Mouse (Mus musculus) mature B cell (primary cell): ENCODE data around the gene Tada1.

Source experiments
- in situ Hi-C: fragments of 300-500 bp; cut with MboI; formaldehyde crosslinking; loops from 2 replicates; pipeline ENCODE4 v1.14.3; 2019

Gene Tada1

DNA sequence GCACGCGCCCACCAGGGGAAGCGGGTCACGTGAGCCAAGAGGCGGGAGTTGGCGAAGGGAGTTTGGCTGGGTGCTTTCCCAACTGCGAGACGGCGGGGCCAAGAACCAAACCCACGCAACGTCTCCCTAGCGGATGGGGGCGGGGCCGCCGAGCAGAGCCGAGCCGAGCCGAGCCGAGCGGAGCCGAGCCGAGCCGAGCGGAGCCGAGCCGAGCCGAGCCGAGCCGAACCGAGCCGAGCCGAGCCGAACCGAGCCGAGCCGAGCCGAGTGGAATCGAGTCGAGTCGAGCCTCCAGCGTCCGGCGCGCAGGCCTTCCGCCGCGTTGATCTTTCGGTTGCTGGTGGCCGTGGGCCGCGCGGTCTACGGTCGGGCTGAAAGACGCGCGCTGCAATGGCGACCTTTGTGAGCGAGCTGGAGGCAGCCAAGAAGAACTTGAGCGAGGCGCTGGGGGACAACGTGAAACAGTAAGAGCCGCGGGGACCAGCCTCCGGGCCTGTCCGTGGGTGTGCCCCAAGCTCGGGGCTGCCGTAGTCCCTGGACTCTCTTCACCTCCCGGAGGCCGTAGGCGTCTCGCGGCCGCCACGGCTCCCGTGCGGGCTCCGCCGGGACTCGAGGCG, at the start of gene Tada1:
Tada1 (plus strand) TSS at position 85 of the 617 bp plus-strand sequence.
- in situ Hi-C loops = no loop called here

DNA sequence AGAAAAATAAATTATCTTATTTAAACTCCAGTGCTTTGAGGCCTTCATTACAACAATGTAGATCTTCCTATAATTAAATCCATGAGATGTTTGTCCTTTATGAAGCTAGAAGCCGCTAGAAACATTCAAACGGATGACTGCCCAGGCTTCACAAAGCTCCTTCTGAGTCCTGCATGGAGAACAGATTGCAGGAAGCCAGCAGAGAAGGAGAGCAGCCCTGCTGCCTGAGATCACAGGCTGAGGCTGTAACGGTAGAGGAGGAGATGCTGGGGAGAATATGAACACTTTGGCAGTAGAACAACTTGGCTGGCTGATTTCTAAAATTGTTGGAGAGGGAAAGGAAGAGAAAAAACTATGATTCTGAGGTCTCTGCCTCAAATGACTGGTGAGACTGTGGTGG, 48.1 kb upstream of the Tada1 start:
- in situ Hi-C loops = no loop called here

- in situ Hi-C loops = no loop called here
Measured at GRCm38 (mm10) chr1:166339110-166339509, 39.8 kb upstream of the Tada1 start.

GRCm38 (mm10) chr1:166342060-166342459, 36.8 kb upstream of the Tada1 start:
- in situ Hi-C loops = no loop called here

DNA sequence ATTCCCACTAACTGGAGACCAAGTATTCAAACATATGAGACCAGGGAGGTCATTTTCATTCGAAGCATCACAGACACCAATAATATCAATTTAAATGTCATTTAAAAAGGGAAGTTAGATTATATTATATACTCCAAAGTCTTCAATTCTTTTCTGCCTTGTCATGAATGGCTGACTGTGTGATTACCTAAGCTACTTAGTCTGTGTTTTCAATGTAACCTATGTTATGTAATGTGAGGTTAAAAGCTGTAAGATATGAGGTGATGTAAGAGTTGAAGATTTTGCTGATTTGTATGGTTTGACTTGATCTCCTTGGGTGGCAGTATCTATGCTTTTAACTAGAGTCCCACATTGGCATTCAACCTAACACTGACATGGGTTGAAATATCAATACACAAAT, 36.4 kb upstream of the Tada1 start:
- in situ Hi-C loops = no loop called here

DNA sequence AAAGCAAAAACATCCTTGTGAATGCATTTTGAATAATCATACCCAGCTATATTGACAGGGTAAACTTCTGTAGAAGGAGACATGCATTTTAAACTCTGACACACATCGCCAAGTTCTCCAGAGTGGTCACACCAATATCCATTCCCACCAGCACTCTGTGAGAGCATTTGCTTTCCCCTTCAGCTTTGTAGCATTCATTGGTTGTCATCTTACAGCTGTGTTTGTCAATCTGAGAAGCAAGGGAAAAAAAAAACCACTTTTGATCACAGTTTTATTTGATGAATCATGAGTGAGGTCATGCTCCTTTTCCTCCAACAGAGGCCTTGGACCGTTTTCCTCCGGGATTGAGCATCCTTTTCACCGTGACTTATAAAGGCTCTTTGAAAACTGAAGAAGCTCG, 35.3 kb upstream of the Tada1 start:
- in situ Hi-C loops = no loop called here

DNA sequence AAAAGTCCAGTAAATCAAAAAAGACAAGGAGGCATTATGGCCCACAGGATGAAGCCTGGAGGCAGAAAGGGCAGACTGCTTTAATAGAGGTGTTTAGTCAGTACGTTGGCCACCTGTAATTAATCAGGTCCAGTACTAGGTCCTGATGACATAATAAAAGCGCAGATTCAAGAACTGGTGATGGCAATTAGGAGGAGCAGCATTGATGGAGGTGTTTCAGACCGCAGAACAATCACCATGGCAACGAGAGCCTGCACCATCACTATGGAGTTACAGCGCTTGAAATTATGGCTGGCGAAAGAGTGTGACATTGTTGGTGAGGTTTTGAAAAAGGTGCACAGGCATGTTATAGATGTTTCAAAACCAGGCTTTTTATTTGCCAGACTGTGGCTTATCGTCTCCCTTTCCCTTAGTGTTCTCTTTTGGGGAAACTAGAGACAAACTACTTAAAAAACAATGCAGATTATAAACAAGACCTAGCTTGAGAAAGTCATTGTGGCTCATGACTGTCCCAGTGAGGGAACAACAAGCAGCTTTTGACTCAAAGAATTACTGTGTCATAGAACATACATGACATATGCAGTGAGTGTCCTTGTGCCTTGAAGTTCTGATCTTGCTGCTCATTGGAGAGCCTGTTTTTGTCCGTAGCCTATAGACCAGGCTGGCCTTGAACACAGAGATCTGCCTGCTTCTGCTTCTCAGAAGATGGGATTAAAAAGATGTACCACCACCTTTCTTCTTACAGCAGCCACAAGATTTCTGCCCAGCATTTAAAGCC, 34.4 kb upstream of the Tada1 start:
- in situ Hi-C loops = no loop called here

GRCm38 (mm10) chr1:166345602-166346001, 33.3 kb upstream of the Tada1 start:
- in situ Hi-C loops = no loop called here

- in situ Hi-C loops = no loop called here
Measured at GRCm38 (mm10) chr1:166346906-166347305, 32.0 kb upstream of the Tada1 start.

GRCm38 (mm10) chr1:166349341-166349740, 29.6 kb upstream of the Tada1 start:
- in situ Hi-C loops = no loop called here

DNA sequence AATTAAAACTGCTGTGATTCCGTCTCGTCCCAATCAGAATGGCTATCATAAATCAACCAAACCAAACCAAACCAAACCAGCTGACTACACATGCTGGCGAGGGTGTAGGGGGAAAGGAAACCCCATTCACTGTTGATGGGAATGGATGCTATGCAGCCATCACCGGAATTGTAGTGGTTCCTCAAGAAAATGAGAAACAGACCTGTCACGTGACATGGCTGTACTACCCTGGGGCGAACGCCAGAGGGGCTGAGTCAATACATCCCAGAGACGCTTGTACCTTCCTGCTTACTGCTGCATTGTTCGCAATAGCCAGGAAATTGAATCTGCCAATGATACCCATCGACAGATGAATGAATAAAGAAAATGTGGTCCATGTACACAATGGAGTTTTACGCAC, 29.1 kb upstream of the Tada1 start:
- in situ Hi-C loops = loop anchor here (25.0 kb wide), 2 partner anchors 337 to 562 kb away; partner anchors contain the start of genes Cd247 and Pou2f1

- in situ Hi-C loops = loop anchor here (25.0 kb wide), 2 partner anchors 348 to 573 kb away; partner anchors contain the start of genes Cd247 and Pou2f1
Measured at GRCm38 (mm10) chr1:166360157-166360855, 18.6 kb upstream of the Tada1 start.

GRCm38 (mm10) chr1:166360896-166361295, 18.0 kb upstream of the Tada1 start:
- in situ Hi-C loops = loop anchor here (25.0 kb wide), 2 partner anchors 349 to 574 kb away; partner anchors contain the start of genes Cd247 and Pou2f1

DNA sequence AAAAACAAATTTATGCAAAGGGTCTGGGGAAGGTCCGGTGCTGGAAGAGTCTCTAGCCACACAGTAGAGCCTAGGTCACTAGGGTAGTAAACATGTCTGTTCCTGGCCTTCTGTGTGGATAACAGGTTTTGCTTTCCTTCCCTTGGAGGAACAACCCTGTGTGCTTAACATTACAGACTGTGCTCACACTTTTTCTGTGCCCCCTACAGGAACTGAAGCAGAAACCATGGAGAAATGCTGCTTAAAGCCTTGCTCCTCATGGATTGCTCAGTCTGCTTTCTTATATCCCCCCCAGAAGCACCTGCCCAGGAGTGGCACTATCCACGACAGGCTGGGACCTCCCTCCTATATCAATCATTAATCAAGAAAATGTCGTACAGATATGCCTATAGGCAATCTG, 17.1 kb upstream of the Tada1 start:
- in situ Hi-C loops = loop anchor here (25.0 kb wide), 2 partner anchors 350 to 575 kb away; partner anchors contain the start of genes Cd247 and Pou2f1

- in situ Hi-C loops = loop anchor here (25.0 kb wide), 2 partner anchors 350 to 575 kb away; partner anchors contain the start of genes Cd247 and Pou2f1
Measured at GRCm38 (mm10) chr1:166362659-166363058, 16.2 kb upstream of the Tada1 start.

DNA sequence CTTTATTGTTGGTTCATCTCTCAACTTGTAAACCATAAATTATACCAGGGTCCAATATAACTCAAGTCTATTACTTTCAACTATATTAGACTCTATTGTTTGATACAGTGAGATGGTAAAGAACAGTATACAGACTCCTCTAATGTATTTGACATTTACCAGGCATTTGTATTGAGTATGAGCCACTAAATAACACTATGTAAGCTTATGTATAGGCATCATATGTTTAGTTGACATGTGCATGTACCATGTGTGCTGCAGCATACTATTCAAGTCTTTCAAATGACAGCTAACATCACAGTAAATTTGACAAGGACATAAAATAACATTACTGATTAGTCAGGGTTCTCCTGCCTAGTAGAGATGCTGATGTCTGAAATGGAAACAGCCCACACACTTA, 15.8 kb upstream of the Tada1 start:
- in situ Hi-C loops = loop anchor here (25.0 kb wide), 2 partner anchors 351 to 576 kb away; partner anchors contain the start of genes Cd247 and Pou2f1

DNA sequence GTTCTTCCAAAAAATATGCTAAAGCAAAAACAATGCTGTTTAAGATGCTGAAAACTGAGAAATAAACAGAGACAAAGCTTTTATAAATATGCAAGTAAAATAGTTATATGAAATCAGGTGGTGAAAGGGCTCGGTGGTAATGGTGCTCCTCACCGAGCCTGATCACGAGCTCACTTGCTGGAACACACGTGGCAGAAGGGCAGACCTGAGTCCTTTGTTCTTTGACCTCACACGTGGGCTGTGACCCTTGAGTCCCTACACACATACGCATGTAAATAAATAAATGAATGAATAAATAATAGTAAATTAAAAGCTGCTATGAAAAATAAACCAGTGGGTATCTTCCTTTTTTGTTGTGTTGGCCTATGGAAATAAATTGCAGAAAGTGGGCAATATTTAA, 1.7 kb upstream of the Tada1 start:
- in situ Hi-C loops = no loop called here

- in situ Hi-C loops = no loop called here
Measured at GRCm38 (mm10) chr1:166378431-166379012, 375 bp upstream of the Tada1 start.

GRCm38 (mm10) chr1:166379630-166380231, 834 bp downstream of the Tada1 start:
- in situ Hi-C loops = no loop called here

GRCm38 (mm10) chr1:166381336-166381735, 2.4 kb downstream of the Tada1 start:
- in situ Hi-C loops = no loop called here

DNA sequence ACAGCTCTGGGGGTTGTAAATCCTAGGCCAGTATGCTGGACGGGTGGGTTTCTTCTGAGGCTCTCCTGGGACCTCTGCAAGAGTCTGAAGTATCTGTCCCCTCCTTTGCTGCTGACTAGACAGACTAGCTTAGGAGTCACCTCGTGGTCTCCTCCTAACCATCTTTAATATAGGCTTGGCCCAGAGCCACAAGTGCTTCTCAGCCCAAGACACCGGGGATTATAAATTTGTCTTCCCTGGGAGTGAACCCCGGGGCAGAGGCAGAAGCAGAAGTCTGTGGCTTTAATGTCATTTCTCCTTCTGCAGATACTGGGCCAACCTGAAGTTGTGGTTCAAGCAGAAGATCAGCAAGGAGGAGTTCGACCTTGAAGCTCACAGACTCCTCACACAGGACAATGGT, 2.9 kb downstream of the Tada1 start:
- in situ Hi-C loops = no loop called here

- in situ Hi-C loops = no loop called here
Measured at GRCm38 (mm10) chr1:166382626-166383025, 3.7 kb downstream of the Tada1 start.
